Mouse (Mus musculus): ENCODE measurements at regions not wholly inside any gene's neighbourhood (a gene's known extent, or its start where the extent isn't known, plus 50 kb on each side); places are given as distances from the start of the nearest gene placed in this dataset.

GRCm38 (mm10) chr10:17656305-17656704, 66.7 kb upstream of the Cited2 start:
- intact Hi-C loops (cut with DNase I): no loop called here
- DNase-seq: no peak

- DNase-seq: no peak
- intact Hi-C loops (cut with DNase I): no loop called here
Measured at GRCm38 (mm10) chr10:17656872-17657482, 66.0 kb upstream of the Cited2 start.

GRCm38 (mm10) chr10:17659575-17659974, 63.4 kb upstream of the Cited2 start:
- no peak for DNase-seq
- intact Hi-C loops (cut with DNase I): no loop called here

GRCm38 (mm10) chr10:17660836-17661452, 62.1 kb upstream of the Cited2 start:
- intact Hi-C loops (cut with DNase I): no loop called here
- DNase-seq: no peak

- no peak for DNase-seq
- intact Hi-C loops (cut with DNase I): no loop called here
Measured at GRCm38 (mm10) chr10:17666089-17666488, 56.9 kb upstream of the Cited2 start.

- DNase-seq: no peak
- intact Hi-C loops (cut with DNase I): no loop called here
Measured at GRCm38 (mm10) chr10:17669401-17669800, 53.6 kb upstream of the Cited2 start.

All from heart, postnatal 36 days (tissue).